Mouse (Mus musculus) liver, adult 2 months (tissue): ENCODE measurements around the gene 1700012B07Rik. TPM values are rescaled to one million over a fixed set of nuclear protein-coding genes. Genes with fewer than 3 reads are reported as not detected.

Experiments
- DNase-seq: peaks from one replicate; pipeline ENCODE4 v3.0.0-alpha.2; 2011; ENCODE audit warnings: low read depth, low spot score; ENCODE audit errors: extremely low read depth
- H3K27ac ChIP-seq: fragments of 200-500 bp; replicated peaks from 2 replicates; pipeline ENCODE4 v1.5.1; 2012; ENCODE audit warnings: low read depth, mild to moderate bottlenecking, control low read depth, inconsistent platforms, low read length; ENCODE audit not compliant: insufficient read depth
- H3K27me3 ChIP-seq: fragments of 200-500 bp; 2 replicates; pipeline ENCODE4 v1.6.1; 2012; ENCODE audit warnings: mild to moderate bottlenecking, moderate library complexity, low read length, inconsistent platforms; ENCODE audit not compliant: control insufficient read depth, insufficient read depth
- H3K36me3 ChIP-seq: fragments of 200-500 bp; 2 replicates; pipeline ENCODE4 v1.6.1; 2012; ENCODE audit warnings: low read length, inconsistent platforms; ENCODE audit not compliant: control insufficient read depth, insufficient read depth
- H3K4me1 ChIP-seq: fragments of 200-500 bp; 2 replicates; pipeline ENCODE4 v1.6.1; 2011; ENCODE audit warnings: low read length; ENCODE audit not compliant: control insufficient read depth, insufficient read depth
- H3K4me3 ChIP-seq: fragments of 200-500 bp; 2 replicates; pipeline ENCODE4 v1.5.1; 2011; ENCODE audit warnings: low read depth, mild to moderate bottlenecking, control low read depth, low read length, moderate library complexity; ENCODE audit not compliant: insufficient read depth
- H3K79me2 ChIP-seq: fragments of 200-500 bp; 2 replicates; pipeline ENCODE4 v1.6.1; 2012; ENCODE audit warnings: inconsistent platforms, mild to moderate bottlenecking, low read length, moderate library complexity; ENCODE audit not compliant: control insufficient read depth, insufficient read depth
- H3K9ac ChIP-seq: fragments of 200-500 bp; 2 replicates; pipeline ENCODE4 v1.6.1; 2012; ENCODE audit warnings: low read depth, mild to moderate bottlenecking, control low read depth, inconsistent platforms, low read length
- CTCF ChIP-seq: fragments of 200-500 bp; IDR thresholded peaks from 2 replicates; pipeline ENCODE4 v1.5.1; 2011; ENCODE audit warnings: low read depth, low read length, control low read depth
- POLR2A ChIP-seq: fragments of 200-500 bp; IDR thresholded peaks from 2 replicates; pipeline ENCODE4 v1.6.1; 2011; ENCODE audit warnings: low read length, control low read depth; ENCODE audit not compliant: insufficient read depth; ENCODE audit errors: extremely low read depth
- WGBS: fragments of 180-500 bp; shearing (Covaris S2); methylation state at CpG from one replicate; pipeline ENCODE4 v1.1.7; 2018; 5-methylcytosine and 5-hydroxymethylcytosine counted together
- polyA plus RNA-seq: library from polyadenylated mRNA; depleted of rRNA; stranded (reverse); fragments of >200 nt; gene quantifications from 2 replicates; pipeline ENCODE4 v1.2.3, GENCODE M21; 2012
- total RNA-seq: library from RNA; depleted of rRNA; stranded (reverse); fragments of >200 nt; gene quantifications from 2 replicates; pipeline ENCODE4 v1.2.3, GENCODE M21; 2014

1700012B07Rik gene
- total and polyA plus RNA-seq, 2 experiments: not detected

GRCm38 (mm10) chr11:109873161-109873775 lies 45.4 kb upstream of the 1700012B07Rik start:
- Histone ChIP-seq H3K4me1 (no peaks in the 10 kb centered on the region), H3K27me3 (no peaks in the 10 kb centered on the region), H3K27ac (no peak overlapping the region), H3K4me3 (no peak overlapping the region), H3K36me3 (no peaks in the 10 kb centered on the region), H3K79me2 (no peaks in the 10 kb centered on the region), H3K9ac (no peak overlapping the region)
- TF ChIP-seq POLR2A (no peak), CTCF (no peak)
- no peak for DNase-seq
- WGBS: 46% methylated on average over 9 of the region's 9 CpGs

- H3K27me3 ChIP-seq: no peaks in the 10 kb centered on the region
- TF ChIP-seq CTCF: no peak
- no peak for TF ChIP-seq POLR2A
- no peak for DNase-seq
- H3K79me2 ChIP-seq: no peaks in the 10 kb centered on the region
- no peaks in the 10 kb centered on the region for H3K36me3 ChIP-seq
- no peak overlapping the region for H3K4me3 ChIP-seq
- H3K4me1 ChIP-seq: no peaks in the 10 kb centered on the region
- WGBS: 62% methylated on average over 3 of the region's 3 CpGs
- no peak overlapping the region for H3K9ac ChIP-seq
- H3K27ac ChIP-seq: no peak overlapping the region
Observed at GRCm38 (mm10) chr11:109872674-109873073, 44.8 kb upstream of the 1700012B07Rik start.

- Histone ChIP-seq H3K27me3 (no peaks in the 10 kb centered on the region), H3K27ac (no peak overlapping the region), H3K9ac (no peak overlapping the region), H3K4me1 (no peaks in the 10 kb centered on the region), H3K4me3 (no peak overlapping the region), H3K79me2 (no peaks in the 10 kb centered on the region), H3K36me3 (no peaks in the 10 kb centered on the region)
- 85% methylated on average over 10 of the region's 10 CpGs for WGBS
- DNase-seq: no peak
- TF ChIP-seq CTCF (no peak), POLR2A (no peak)
Observed at GRCm38 (mm10) chr11:109872056-109872455, 44.2 kb upstream of the 1700012B07Rik start.

- no peaks in the 10 kb centered on the region for H3K4me1 ChIP-seq
- H3K27me3 ChIP-seq: no peaks in the 10 kb centered on the region
- no peak overlapping the region for H3K4me3 ChIP-seq
- no peak for TF ChIP-seq CTCF
- TF ChIP-seq POLR2A: no peak
- H3K79me2 ChIP-seq: no peaks in the 10 kb centered on the region
- H3K36me3 ChIP-seq: no peaks in the 10 kb centered on the region
- H3K27ac ChIP-seq: no peak overlapping the region
- no peak for DNase-seq
- 94% methylated on average over 5 of the region's 5 CpGs for WGBS
- no peak overlapping the region for H3K9ac ChIP-seq
Observed at GRCm38 (mm10) chr11:109867861-109868260, 40.0 kb upstream of the 1700012B07Rik start.

GRCm38 (mm10) chr11:109866537-109867160 lies 38.8 kb upstream of the 1700012B07Rik start:
- TF ChIP-seq POLR2A (no peak), CTCF (no peak)
- no peaks in the 10 kb centered on the region for H3K27me3 ChIP-seq
- H3K79me2 ChIP-seq: no peaks in the 10 kb centered on the region
- 74% methylated on average over 11 of the region's 11 CpGs for WGBS
- no peak overlapping the region for H3K9ac ChIP-seq
- no peaks in the 10 kb centered on the region for H3K36me3 ChIP-seq
- H3K4me3 ChIP-seq: no peak overlapping the region
- no peaks in the 10 kb centered on the region for H3K4me1 ChIP-seq
- no peak overlapping the region for H3K27ac ChIP-seq
- DNase-seq: no peak

- DNase-seq: no peak
- H3K4me1 ChIP-seq: no peaks in the 10 kb centered on the region
- TF ChIP-seq CTCF (no peak), POLR2A (no peak)
- no peak overlapping the region for H3K9ac ChIP-seq
- H3K36me3 ChIP-seq: no peaks in the 10 kb centered on the region
- no peaks in the 10 kb centered on the region for H3K79me2 ChIP-seq
- H3K4me3 ChIP-seq: no peak overlapping the region
- H3K27ac ChIP-seq: no peak overlapping the region
- no peaks in the 10 kb centered on the region for H3K27me3 ChIP-seq
- 74% methylated on average over 8 of the region's 8 CpGs for WGBS
Observed at GRCm38 (mm10) chr11:109865526-109865925, 37.7 kb upstream of the 1700012B07Rik start.
